Mouse (Mus musculus) heart, postnatal 36 days (tissue): Measurements from ENCODE around the gene Rnf38. TPM values are rescaled to one million over a fixed set of nuclear protein-coding genes. Genes with fewer than 3 reads are reported as not detected.

Experiments
- microRNA-seq, 2 experiments: library from miRNA; unstranded; fragments of <30 nt; microRNA quantifications; one replicate each; pipeline ENCODE4 v1.2.0; 2021; ENCODE audit warnings: borderline number of aligned reads in 2 of 2
- total RNA-seq, 2 experiments: library from RNA; stranded (reverse); gene quantifications; 2 replicates each; pipeline ENCODE4 v1.2.3; 2021

Gene Rnf38
- total RNA-seq, 2 experiments from 2014 or later = 32.0 to 36.4 TPM

Small RNA genes within 50 kb of the gene (microRNA-seq; reads per million reads assigned to microRNA genes)
- gene Mir5106 = 0 reads per million in 2 experiments

Other genes with a start within 250 kb of the Rnf38 start
- 10 to 100 TPM; 81.1 to 85.3 TPM for gene Clta, start 229.3 kb downstream of the Rnf38 start, total RNA-seq
- 10 to 100 TPM; 23.1 to 28.6 TPM for gene Gne, start 149.6 kb downstream of the Rnf38 start, total RNA-seq
- under 1 TPM; 0.27 to 0.39 TPM for gene Melk, start 67.1 kb upstream of the Rnf38 start, total RNA-seq